Comparison of ENCODE assay signal across 19 mouse cellular contexts in the genomic region with DNA sequence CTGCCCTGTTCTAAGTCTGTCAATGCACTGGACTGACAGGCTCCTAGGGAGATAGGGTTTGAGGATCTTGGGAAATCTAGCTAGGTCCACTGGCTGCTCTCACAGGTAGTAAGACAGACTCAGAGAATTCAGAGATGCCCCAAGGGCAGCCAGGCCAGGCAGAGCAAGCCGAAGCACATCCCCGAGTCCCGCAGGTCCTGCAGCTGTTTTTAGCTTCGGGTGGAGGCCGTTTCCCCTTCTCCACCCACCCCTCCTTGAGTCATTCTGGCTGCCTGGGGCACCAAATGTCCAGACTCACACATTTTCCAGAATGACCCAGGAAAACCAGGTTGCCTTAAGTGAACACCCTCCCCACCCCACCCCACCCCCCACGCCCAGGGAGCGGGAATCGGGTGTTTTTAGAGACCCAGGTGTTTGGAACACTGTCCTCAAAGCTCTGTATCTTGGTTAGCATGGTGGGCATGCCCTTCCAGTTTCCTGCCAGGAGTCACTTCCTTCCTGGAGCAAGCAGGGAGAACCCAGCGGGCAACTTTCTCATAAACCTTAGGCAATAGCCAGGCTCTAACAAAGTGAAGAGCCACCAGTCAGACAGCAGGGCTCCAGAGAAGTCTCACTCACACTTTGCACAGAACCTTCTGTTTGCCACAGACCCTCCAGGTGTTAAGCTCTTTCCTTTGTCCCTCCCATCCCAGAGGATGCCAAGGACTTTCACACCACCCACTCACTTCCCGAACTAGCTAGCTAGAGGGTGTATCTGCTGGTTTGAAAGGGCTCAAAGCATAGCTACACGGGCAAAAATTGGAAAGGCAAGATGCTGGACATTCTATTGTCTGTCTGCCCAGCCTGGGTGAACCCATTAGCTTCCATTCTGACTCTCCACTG.
A peak's percentile ranks its signal among the peaks of the same experiment; 100 is the strongest.
DNase-seq lines count a peak whose midpoint lies in the region; ATAC-seq and TF ChIP-seq lines count a peak whose summit lies in the region.
"Had no signal": no experiment of that assay in that cellular context is flagged by ENCODE, and none has a peak within 500 bp of the region (broad histone marks: within the 10 kb centered on the region; RNA-seq: fewer than 3 reads in every experiment).

No protein-coding gene starts in this region.

- H3K9me3 ChIP-seq in heart, embryonic 12.5 days (replicated peaks): no peaks in the 10 kb centered on the region
- no peaks in the 10 kb centered on the region for H3K9me3 ChIP-seq in lung, embryonic 16.5 days (ENCODE audit: control insufficient read depth, low read length)
- H3K9me3 ChIP-seq in liver, postnatal 0 days (ENCODE audit: low read length): no peaks in the 10 kb centered on the region
- H3K9me3 ChIP-seq: embryonic facial prominence, embryonic 12.5 days; hindbrain, embryonic 13.5 days; midbrain, embryonic 10.5 days; neural tube, embryonic 13.5 days had no signal

- no peak overlapping the region for H3K4me3 ChIP-seq in heart, embryonic 12.5 days
- no peak overlapping the region for H3K4me3 ChIP-seq in lung, embryonic 16.5 days (ENCODE audit: low read length)
- no peak overlapping the region for H3K4me3 ChIP-seq in liver, postnatal 0 days (ENCODE audit: low read depth, low read length)
- H3K4me3 ChIP-seq: embryonic facial prominence, embryonic 12.5 days; hindbrain, embryonic 13.5 days; midbrain, embryonic 10.5 days; neural tube, embryonic 13.5 days had no signal

- no peak for TF ChIP-seq CTCF in liver, postnatal 0 days (IDR thresholded peaks at IDR 0.05; ENCODE audit: low read depth)

- H3K27ac ChIP-seq in heart, embryonic 12.5 days (ENCODE audit: poor library complexity, severe bottlenecking): peak overlapping the region; percentile 66
- peak overlapping the region; percentile 3; the same call in 1 of the 2 replicates for H3K27ac ChIP-seq in lung, embryonic 16.5 days (ENCODE audit: low read length)
- H3K27ac ChIP-seq in liver, postnatal 0 days (ENCODE audit: low read depth): no peak overlapping the region
- H3K27ac ChIP-seq: embryonic facial prominence, embryonic 12.5 days; hindbrain, embryonic 13.5 days; midbrain, embryonic 10.5 days; neural tube, embryonic 13.5 days; stomach, postnatal 0 days had no signal

- intact Hi-C loops in heart, postnatal 14 days (cut with DNase I): no loop called here

- 35% methylated on average over 11 of the region's 11 CpGs for WGBS in heart, embryonic 12.5 days
- WGBS in lung, embryonic 16.5 days: 51% methylated on average over 11 of the region's 11 CpGs
- WGBS in liver, postnatal 0 days (ENCODE audit: insufficient replicate concordance): 53% methylated on average over 11 of the region's 11 CpGs

- H3K4me1 ChIP-seq in heart, embryonic 12.5 days (replicated peaks): peaks cover 31% of the 10 kb centered on the region
- H3K4me1 ChIP-seq in lung, embryonic 16.5 days (replicated peaks; ENCODE audit: control insufficient read depth, insufficient read depth, low read length): 0 out of 2 replicates have a peak, but pooled peaks cover 3% of the 10 kb centered on the region
- no peaks in the 10 kb centered on the region for H3K4me1 ChIP-seq in liver, postnatal 0 days (ENCODE audit: insufficient read depth)
- H3K4me1 ChIP-seq: embryonic facial prominence, embryonic 12.5 days; midbrain, embryonic 10.5 days; neural tube, embryonic 13.5 days had no signal

- no peaks in the 10 kb centered on the region for H3K36me3 ChIP-seq in heart, embryonic 12.5 days
- H3K36me3 ChIP-seq in lung, embryonic 16.5 days (ENCODE audit: control insufficient read depth, insufficient read depth, low read length): no peaks in the 10 kb centered on the region
- H3K36me3 ChIP-seq in liver, postnatal 0 days (replicated peaks; ENCODE audit: insufficient read depth, low read length): no peaks in the 10 kb centered on the region
- H3K36me3 ChIP-seq: embryonic facial prominence, embryonic 12.5 days had no signal

- DNase-seq in heart, postnatal 14 days: no peak
- DNase-seq in lung, postnatal 4 days: no peak
- peak; percentile 17 for DNase-seq in Muller cell, postnatal 12 days (ENCODE audit: inconsistent ontology term)
- peak; percentile 15 for DNase-seq in R1 (ENCODE audit: low read depth, low spot score)
- no peak for DNase-seq in liver, postnatal 0 days
- DNase-seq: adrenal gland, adult 8-10 months; kidney, adult 18-20 months; kidney, postnatal 4 days; lung, embryonic 14.5 days; thymus, postnatal 4 days had no signal

- peak overlapping the region; percentile 1; the same call in 1 of the 2 replicates for H3K9ac ChIP-seq in heart, embryonic 12.5 days
- no peak overlapping the region for H3K9ac ChIP-seq in lung, embryonic 16.5 days (ENCODE audit: low read length)
- H3K9ac ChIP-seq in liver, postnatal 0 days (replicated peaks): no peak overlapping the region
- H3K9ac ChIP-seq: embryonic facial prominence, embryonic 12.5 days; hindbrain, embryonic 13.5 days; lung, embryonic 14.5 days; neural tube, embryonic 13.5 days had no signal

- TF ChIP-seq EP300 in liver, postnatal 0 days (IDR thresholded peaks at IDR 0.05; ENCODE audit: low read depth): no peak

- no peak overlapping the region for H3K4me2 ChIP-seq in heart, embryonic 12.5 days
- no peak overlapping the region for H3K4me2 ChIP-seq in lung, embryonic 16.5 days (ENCODE audit: low read depth, low read length)
- H3K4me2 ChIP-seq in liver, postnatal 0 days (ENCODE audit: low read depth, low read length): no peak overlapping the region
- H3K4me2 ChIP-seq: embryonic facial prominence, embryonic 12.5 days; hindbrain, embryonic 13.5 days; lung, embryonic 14.5 days; neural tube, embryonic 13.5 days had no signal

- H3K27me3 ChIP-seq in heart, embryonic 12.5 days (replicated peaks): no peaks in the 10 kb centered on the region
- H3K27me3 ChIP-seq in lung, embryonic 16.5 days (ENCODE audit: control insufficient read depth, insufficient read depth, low read depth, low read length): no peaks in the 10 kb centered on the region
- no peaks in the 10 kb centered on the region for H3K27me3 ChIP-seq in liver, postnatal 0 days (ENCODE audit: insufficient read depth, low read length)
- H3K27me3 ChIP-seq: CH12.LX; embryonic facial prominence, embryonic 12.5 days; hindbrain, embryonic 13.5 days; neural tube, embryonic 13.5 days had no signal

- ATAC-seq in heart, embryonic 12.5 days (ENCODE audit: insufficient number of reproducible peaks, low FRiP score): no peak
- ATAC-seq in lung, embryonic 16.5 days (ENCODE audit: low read depth): no peak
- ATAC-seq in liver, postnatal 0 days: no peak
- ATAC-seq: Patski had no signal

Comparison
In these comparisons a context has a peak if more than half of its experiments do, and no peak if none do; other contexts are left out.
1. DNase-seq: peak in Muller cell, postnatal 12 days (single experiment) and R1 (single experiment); none in heart, postnatal 14 days (0 of 2), lung, postnatal 4 days (0 of 2) and liver, postnatal 0 days (single experiment).